Mouse (Mus musculus): Measurements from ENCODE around the gene Mrc1.

DNA sequence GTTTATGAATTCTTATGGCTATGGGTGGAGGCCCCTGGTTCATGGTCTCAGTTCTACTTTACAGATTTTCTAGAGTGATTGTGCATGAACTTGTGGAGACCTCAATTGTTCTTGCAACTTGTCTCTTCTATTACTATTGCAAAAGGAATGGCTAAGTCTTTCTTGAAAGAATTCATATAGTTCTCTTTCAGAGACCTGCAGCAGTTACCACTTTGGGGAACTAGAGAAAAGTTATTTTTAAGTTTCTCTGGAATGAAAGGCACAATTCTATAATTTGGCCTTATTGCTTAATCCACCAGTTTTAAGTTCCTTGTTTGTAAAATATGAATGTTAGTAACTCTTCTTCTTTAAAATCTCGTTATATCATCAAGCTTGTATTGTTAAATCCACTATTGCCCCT, 32.9 kb downstream of the Mrc1 start:
- TF ChIP-seq POLR2A (IDR thresholded peaks at IDR 0.05; ENCODE audit: extremely low read depth, insufficient read depth, low read length) (no peak), CTCF (IDR thresholded peaks at IDR 0.05; ENCODE audit: extremely low read depth, insufficient read depth, low read length) (no peak)

Data from cortical plate, adult 2 months (tissue).